Mouse (Mus musculus) urinary bladder, adult 18-20 months (tissue): ENCODE measurements around the gene Nlk.
A peak's percentile ranks its signal among the peaks of the same experiment; 100 is the strongest.
"Not testable (repeated sequence)": the region's sequence is repeated elsewhere in the genome, so short reads cannot be mapped to it uniquely, and the experiment has no call there.

Experiments
- DNase-seq, 2 experiments: peaks; one replicate each; pipeline ENCODE4 v3.0.0; 2022; ENCODE audit warnings: low spot score in 2 of 2, mixed read lengths in 2 of 2

Nlk gene

DNA sequence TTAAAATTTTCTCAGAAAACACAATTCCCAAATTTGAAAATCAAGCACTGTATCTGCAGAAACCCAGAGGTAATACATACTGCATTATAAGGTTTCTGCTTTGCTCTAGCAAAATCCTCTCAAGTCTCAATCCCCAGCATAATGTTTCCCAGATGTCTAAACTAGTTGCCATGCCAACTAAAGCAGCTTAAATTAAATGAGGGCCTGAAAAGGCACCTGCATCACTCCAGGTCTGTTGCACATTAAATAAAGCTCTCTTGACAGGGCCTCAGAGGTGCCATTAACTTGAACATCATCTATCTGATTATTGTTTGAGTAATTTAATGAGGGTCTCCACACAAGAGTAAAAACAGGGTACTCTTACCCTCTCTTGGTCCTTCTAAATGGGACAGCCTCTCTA lies 100.4 kb downstream of the Nlk start:
- DNase-seq: no peak

DNA sequence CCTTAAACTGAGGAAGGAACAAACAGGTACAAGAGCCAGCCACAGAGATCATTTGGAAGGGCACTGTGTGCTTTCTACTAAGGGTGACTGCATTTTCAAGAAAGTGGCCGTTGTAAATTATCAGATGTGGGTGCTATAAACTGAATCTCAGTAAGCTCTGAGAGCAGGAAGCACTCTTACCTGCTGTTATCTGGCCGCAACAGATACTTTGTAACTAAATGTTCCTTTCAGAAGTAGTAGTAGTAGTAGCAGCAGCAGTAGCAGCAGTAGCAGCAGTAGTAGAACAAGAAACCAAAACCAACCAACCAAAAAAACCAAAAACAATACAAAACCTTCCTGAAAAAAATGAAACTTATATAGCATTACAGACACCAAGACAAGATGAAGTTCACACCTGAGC lies 101.4 kb downstream of the Nlk start:
- no peak for DNase-seq

DNA sequence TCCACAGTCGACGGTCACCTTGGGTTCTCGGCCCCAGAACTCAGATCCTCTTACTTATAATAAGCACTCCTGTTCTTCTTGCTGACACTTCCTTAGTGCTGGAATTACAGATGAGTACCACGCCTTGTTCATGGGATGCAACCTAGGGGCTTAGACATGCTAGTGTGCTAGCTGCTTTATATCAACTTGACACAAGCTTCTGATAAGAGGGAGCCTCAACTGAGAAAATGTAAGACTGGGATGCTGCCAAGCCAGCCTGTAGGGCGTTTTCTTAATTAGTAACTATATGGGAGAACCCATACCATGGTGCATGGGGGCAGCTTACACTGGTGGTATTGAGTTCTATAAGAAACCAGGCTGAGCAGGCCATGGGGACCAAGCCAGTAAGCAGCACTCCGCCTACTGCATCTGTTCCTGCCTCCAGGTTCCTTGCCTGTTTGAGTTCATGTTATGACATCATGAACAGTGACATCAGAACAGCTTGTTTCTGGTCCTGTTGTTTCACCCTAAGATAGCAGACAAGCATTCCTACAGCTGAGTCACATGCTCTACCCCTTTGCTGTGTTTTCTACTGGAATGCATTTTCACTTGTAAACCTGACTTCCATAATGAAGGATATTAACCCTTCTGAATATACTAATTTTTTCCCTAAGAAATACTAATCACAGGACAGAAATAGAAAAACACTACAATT lies 102.8 kb downstream of the Nlk start:
- DNase-seq: no peak

DNA sequence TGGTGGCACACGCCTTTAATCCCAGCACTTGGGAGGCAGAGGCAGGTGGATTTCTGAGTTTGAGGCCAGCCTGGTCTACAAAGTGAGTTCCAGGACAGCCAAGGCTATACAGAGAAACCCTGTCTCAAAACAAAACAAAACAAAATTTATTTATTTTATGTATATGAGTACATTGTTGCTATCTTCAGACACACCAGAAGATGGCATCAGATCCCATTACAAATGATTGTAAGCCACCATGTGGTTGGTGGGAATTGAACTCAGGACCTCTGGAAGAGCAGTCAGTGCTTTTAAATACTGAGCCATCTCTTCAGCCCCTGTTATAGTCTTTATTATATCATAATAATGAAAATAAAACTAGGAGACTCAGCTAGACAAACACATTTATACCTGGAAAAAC lies 109.5 kb downstream of the Nlk start:
- not testable (repeated sequence) for DNase-seq

DNA sequence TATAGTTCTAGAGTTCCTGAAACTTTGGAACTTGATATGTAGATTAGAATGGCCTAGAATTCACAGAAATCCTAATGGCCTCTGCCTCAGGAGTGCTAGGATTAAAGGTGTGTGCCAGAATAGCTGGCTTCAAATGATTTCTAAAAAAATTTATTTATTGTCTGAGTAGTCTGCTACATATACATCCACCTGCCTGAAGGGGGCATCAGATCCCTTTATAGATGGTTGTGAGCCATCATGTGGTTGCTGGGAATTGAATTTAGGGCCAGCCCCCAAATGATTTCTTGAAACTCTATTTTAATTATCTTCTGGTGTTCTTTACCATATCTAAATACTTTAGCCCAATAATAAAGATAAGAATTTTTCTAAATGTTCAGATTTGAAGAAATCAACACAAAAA lies 111.1 kb downstream of the Nlk start:
- no peak for DNase-seq

DNA sequence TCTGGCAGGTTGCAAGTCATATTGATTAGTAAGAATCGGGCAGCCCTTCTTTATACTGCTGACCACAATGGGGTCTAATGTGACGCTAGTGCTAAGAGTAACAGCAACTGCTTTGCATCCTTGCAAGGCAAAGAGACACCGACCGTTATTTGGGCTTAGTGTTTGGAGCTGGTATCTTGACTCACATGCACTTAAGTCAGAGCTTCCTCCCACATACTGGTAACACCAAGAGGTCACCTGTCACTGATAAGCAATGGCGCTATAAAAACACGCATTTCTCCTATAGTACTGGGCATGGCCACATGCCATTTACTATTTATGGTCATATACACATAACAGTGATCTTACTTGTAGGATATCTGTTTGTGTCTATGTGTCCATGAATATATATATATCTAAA lies 114.3 kb downstream of the Nlk start:
- DNase-seq: no peak

DNA sequence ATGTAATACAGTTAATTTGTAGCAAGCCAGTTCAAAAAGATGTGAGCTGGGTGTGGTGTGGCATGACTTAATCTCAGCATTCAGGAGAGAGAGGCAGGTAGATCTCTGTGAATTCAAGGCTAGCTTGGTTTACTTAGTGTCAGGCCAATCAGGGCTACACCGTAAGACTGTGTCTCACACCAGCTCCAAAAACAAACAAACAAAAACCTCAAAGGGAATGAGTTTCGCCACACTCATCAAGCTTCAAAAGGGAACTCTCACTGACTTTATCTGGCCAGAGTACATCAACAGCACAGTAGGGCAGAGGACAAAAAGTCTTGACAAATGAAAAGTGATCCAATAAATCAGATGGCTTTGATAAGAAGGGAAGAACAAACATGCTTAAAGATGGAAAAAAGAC lies 122.2 kb downstream of the Nlk start:
- DNase-seq: no peak

DNA sequence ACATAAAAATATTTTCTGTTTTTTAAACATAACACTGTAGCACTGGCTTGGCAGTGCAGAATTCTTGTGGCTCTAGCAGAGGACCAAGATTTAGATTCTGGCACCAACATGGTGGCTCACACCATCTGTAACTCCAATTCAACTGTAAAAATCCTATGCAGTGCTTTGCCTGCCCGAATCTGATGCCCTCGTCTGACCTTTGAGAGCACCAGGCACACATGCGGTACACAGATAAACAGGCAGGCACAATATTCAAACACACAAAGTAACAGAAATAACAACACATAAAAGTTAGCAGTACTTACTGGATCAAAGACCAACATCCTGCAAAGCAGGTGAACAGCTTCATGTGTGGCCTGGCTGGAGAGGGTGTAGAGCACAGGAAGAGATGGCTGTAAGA lies 122.6 kb downstream of the Nlk start:
- no peak for DNase-seq

DNA sequence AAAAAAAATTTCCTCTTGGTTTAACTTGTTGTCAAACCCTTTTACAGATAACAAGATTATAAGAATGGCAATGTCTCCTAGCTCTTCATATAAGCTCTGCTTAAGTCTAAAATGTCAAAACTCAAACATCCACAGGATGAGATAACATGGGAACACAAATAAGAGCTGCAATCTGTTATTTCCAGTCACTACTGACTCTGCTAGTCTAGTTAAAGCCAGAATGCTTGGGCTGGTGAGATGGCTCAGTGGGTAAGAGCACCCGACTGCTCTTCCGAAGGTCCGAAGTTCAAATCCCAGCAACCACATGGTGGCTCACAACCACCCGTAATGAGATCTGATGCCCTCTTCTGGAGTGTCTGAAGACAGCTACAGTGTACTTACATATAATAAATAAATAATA lies 123.1 kb downstream of the Nlk start:
- not testable (repeated sequence) for DNase-seq

DNA sequence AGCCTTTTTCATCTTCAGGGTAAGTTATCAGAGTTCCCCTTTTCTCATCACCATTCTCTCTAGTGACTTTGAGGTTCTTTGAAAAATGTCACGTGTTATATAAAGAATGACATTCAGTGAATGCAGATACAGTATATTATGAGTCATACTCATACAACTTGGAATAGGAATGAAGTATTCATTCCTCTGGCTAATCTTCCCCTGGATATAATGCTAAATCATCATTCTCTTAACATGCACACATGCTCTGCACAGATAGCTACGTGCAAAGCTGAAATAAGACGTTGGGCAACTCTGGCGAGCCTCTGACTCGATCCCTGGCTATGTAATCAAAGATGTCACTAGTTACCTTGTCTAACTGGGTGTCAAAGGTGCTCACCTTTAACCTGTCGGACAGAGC lies 125.3 kb downstream of the Nlk start:
- DNase-seq: no peak

DNA sequence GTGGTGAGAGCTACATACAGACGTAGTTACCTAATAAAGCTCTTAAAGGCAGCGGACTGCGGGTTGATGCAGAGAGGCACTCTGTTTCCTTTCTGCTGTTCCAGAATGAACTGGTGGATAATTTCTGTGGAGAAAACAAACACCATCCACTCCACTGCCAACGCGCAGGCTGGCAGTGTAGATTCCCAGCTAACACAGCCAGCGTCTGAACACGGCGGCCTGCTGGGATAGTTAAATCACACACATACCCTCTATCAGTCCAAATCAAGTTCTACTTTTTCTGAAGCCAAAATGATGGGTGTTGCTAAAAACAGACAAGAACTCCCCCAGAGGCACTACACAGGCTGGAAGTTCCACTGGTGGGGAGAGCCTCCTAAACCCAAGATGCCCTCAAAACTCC lies 125.7 kb downstream of the Nlk start:
- DNase-seq: no peak

DNA sequence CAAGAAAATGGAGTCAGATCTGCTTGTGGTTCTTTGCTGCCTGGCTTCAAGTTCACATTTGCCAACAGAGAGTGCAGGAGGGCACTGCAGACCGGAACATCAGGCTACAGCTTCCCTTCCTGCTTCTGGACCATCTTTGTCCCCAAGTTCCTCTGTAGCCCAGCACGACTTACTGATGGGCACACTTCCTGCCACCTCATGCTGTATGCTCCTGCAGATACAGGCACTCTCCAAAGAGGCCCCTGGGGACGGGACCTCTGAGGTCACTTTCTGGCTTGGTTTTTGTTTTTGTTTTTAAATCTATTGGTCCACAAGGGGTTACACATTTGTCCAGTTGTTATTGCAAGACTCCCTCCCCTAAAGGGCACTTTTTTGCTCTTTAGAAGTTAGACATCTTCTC lies 127.4 kb downstream of the Nlk start:
- no peak for DNase-seq

DNA sequence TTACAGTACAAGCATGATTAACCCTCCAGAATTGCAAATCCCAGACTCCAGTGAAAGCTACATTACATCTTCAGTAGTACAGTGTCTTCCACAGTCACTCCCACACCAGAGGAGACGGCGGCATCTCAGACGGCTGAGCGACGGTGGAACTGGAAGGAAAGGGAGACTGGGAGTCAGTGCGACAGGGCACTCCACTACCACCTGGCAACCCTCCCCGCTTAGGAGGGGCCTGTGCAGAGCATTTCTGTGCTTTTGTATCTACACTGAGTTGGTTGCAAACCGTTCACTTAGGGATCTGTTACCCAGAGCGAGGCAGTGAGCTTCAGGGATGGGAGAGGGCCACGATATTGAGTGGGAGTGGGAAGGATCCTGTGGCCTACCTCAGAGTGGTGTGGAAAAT lies 128.3 kb downstream of the Nlk start:
- DNase-seq: no peak

DNA sequence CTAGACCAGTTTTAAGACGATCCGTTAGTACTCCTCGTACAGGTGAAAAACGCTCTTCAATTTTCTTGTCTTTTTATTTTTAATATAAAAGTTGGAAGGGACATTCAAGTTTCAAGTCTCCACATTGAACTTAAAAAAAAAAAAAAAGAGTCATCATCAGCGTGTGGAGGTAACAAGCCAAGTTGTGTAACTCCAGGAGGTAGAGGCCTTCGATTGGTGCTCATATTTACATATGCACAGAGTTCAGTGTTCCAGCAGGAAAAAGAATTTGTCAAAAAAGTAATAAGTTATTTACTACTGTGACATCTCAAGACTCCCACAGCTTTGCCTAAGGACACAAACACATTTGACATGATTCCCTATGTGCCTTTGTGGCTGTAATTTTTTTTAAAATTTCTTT lies 129.6 kb downstream of the Nlk start:
- DNase-seq: no peak

DNA sequence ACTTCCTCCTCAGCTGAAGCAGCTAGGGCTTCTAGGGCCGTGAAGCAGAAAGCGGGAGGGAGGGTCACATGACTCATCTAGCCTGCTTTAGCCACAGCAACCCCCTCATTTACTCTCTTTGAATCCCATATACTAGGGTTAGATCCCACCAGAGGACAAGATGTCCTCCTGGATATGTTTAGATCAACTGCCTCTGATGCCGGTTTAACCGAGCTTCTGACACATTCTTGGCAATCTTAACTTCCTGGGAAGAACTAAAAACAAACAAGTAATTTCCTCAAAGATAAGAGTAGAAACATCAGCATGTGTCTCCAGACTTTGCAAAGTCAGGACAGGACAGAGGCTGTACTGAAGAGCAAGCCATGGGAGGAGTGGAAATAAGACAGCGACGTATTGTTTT lies 130.4 kb downstream of the Nlk start:
- no peak for DNase-seq

DNA sequence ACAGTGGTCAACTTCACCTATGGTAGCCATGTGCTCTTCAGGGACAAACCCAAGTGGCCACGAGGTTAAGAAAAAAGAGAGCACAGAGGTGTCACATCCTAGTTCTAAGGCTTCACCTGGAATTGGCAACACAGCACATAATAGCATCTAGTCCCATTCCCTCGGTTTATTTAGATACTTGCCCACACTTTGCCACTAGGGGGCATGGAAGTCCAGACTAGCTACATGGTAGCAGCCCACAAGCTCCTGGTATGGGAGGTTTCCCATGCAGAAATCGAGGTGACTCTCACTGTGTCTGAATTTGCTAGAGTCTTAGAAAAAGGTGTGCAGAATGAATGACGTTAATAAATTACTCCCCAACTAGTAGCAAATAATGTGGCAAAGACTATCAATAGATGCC lies 136.7 kb downstream of the Nlk start:
- peak in 1 of 2 experiments; percentile 43 for DNase-seq

DNA sequence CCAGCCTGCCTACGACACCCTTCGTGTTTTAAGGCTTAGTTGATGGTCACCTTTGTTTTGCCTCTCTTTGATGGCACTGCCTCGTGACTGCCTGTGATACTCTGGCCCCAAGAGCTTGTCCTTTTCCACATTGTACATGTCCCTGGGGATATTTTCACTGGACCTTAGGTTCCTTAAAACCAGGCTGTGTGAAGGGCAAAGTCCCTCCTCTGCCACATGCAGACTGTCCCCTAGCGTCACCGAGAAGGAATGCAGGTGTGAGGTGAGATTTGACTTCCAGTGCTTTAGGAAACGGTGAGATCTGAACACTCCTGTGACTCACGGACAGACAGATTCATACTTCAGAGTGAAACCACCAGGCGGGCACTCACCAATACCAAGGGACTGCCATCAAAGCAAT lies 139.9 kb downstream of the Nlk start:
- no peak for DNase-seq

DNA sequence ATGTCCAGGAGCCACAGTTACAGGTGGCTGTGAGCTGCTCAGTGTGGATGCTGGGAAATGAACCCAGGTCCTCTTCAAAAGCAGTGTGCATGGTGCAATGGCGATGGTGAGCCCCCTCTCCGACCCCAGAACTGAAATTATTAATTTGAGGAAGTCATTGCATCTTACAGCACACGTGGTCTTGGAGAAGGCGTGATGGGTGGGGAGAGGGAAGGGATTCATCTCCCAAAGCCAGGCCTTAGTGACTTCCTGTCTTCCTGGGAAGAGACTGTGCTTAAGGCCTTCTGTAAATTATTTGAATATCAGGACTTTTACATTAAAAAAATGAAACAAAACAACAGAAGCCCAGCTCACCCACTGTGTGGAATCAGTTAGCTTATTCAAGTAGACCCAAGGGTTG lies 141.1 kb downstream of the Nlk start:
- DNase-seq: no peak

DNA sequence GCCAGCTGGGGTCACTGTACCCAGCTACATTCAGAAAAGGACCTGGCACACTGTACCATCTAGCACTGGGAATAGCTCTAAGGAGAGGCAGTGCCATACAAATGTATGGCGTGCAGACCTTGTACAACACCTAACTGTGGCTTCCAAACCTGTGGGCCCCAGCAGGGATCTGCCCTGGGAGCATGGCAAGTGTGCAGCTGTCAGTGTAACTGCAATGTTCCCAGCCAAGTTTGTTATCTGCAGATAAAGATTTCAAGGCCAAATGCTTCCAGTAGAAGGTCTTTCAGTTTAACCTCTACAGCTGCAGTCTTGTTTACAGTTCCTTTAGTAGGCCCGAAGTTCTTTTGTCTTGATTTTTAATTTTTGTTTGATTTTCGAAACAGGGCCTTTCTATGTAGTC lies 141.6 kb downstream of the Nlk start:
- no peak for DNase-seq

DNA sequence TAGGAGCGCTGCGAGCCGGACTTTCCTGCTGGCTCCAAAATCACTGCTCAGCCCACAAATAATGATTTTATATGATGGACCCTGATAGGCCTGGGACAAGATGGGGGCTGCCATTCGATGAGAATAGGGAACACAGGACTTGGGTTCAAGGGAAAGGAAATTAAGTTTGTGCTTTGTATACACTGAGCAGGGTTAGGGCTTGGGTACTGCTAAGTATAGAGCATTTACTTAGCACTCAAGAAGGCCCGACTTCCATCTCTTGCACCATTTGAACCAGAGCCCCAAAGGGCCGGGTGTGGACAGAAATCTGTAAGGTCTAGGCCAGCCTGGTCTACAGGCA lies 146.1 kb downstream of the Nlk start:
- DNase-seq: no peak

DNA sequence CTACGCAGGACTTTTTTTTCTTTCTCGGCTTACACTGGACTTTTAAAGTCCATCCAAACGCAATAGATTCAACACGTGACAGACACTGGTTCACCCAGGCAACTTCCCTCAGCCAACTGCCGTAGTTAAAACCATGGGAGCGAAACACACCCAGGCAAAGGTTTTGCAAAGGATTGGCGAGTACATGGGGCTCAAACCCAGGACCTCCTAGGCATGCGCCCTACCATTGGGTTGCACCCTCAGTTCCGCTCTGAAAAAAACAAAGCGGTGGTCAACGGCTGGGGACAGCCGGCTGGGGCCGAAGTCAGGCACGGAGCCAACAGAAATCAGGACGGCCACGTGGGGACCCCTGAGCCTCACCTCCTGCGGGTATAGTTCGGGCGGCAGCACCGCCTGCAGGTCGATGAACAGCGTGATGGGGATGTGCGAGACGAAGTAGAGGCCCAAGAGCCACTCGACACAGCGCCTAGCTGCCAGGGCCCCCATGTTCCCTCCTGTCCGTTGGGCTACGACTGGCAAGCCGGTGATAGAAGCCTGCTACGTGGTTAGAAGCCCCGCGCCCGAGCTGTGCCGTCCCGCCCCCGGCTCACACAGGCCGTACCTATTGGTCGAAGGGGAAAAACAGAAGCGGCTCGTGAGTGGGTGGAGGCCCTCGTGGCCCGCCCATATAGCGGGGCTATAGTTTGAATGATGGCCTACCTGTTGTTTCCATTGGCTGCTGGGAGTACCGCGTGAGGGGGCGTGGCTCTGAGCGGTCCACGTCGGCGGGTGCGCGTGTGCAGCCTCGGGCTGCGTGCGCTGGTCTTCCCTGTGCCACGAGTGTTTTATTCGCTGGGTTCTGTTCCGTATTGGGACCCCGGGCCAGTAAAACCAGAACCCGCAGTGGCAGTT lies 146.8 kb downstream of the Nlk start, which contains the start of gene Tmem97:
TSS of gene Tmem97 (minus strand) at position 610 of the 891 bp plus-strand sequence.
- peak; percentile 80 to 93 for DNase-seq

DNA sequence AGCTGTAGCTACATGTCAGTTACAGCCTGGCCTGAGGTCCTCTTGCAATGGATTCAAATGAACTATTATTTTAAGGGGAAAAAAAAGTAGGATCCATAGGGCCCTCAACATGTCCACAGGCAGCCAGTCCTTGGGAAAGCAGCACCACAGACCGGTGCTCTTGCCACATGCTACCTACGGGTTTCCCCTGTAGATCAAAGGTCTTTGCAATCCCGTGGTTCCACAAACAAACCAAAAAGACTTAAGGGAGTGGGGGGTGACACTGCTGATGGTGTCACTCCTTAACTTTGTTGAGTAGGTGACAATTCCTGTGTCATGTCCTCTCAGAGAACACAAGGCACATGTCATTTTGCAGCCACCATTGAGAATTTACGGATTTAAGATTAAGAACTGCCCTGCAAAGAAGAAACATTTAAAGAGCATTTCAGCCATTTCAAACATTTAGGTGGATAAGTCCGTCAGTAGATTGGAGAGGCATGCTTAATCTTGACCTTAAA lies 147.6 kb downstream of the Nlk start:
- no peak for DNase-seq
